Mouse (Mus musculus) cerebellum, adult 2 months (tissue): ENCODE results near the gene Pip5kl1.

Source experiments
- CTCF ChIP-seq: fragments of 200-500 bp; IDR thresholded peaks from 2 replicates; pipeline ENCODE4 v1.5.1; 2011; ENCODE audit warnings: low read depth, mild to moderate bottlenecking, control low read depth, low read length, moderate library complexity, borderline replicate concordance; ENCODE audit not compliant: insufficient read depth
- POLR2A ChIP-seq: fragments of 200-500 bp; IDR thresholded peaks from 2 replicates; pipeline ENCODE4 v1.6.1; 2011; ENCODE audit warnings: low read length, control low read depth, borderline replicate concordance; ENCODE audit not compliant: insufficient read depth

DNA sequence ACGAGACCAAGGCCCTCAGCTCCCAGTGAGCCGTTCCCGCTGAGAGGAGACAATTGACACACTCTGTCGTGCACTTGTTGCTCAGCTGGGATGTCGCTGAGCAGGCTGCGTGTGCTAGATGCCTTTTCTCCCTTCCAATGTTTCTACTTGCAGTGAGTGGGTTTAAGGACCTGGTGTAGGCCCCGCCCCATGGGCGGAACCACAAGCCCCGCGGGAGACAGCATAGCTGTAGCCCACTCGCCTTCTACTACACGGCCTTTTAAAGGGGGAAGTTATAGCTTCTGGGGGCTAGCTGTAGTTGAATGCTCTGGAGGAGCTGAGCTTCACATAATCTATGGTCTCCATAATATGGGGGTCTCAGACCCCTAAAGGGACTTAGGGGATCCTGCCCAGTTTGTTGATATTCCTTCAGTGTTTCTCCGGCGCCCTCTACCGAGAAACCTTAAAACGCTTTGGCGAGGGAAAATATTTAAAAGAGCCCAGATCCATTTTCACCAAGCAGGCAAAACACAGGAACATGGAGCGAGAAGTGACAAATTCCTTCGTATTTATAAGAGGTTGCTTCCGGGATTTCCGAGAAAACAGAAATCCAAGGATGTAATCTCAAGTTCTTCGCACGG, 36.1 kb downstream of the Pip5kl1 start:
- TF ChIP-seq CTCF (peak; percentile 37; the same call in 1 of the 2 replicates), POLR2A (no peak)
